Mouse (Mus musculus) cerebellum, adult 18-20 months (tissue): Measurements from ENCODE around the gene Mettl16.
"Not testable (repeated sequence)": the region's sequence is repeated elsewhere in the genome, so short reads cannot be mapped to it uniquely, and the experiment has no call there.

Experiments used
- DNase-seq, 2 experiments: peaks; one replicate each; pipeline ENCODE4 v3.0.0; 2021

The Mettl16 gene

DNA sequence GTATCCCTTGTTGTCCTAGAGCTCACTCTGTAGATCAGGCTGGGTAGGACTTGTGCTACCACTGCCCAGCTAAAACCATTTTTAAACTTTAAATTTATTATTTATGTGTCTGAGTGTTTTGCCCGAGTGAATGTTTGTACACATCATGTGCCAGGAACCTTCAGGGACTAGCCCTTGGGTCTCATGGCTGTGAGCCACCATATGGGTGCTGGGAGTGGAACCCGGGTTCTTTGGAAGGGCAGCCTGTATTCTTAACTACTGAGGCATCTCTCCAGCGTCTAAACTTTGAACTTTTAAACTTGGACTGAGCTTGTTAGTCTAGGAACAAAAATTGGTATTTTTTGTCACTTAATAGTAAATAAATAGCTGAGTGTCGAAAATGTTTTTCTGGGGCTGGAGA, 22.2 kb downstream of the Mettl16 start:
- DNase-seq: no peak

DNA sequence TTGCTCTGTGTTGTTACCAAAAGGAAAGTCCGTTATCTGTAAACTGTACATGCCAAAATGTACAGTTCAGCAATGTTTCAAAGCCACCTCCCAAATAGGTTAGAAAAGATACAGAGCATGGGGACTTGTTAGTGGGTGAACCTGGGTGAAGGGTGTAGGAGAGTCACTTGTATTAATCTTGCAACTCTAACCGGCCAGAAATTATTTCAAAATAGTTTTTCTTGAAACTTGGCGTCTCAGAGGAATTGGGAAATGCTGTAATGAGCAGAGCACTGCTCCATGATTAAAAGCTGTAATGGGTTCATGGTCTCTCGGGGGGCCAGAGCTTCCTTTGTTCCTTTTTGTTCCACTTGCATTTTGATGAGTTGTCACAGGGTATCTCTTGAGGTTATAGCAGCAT, 30.0 kb downstream of the Mettl16 start:
- no peak for DNase-seq

DNA sequence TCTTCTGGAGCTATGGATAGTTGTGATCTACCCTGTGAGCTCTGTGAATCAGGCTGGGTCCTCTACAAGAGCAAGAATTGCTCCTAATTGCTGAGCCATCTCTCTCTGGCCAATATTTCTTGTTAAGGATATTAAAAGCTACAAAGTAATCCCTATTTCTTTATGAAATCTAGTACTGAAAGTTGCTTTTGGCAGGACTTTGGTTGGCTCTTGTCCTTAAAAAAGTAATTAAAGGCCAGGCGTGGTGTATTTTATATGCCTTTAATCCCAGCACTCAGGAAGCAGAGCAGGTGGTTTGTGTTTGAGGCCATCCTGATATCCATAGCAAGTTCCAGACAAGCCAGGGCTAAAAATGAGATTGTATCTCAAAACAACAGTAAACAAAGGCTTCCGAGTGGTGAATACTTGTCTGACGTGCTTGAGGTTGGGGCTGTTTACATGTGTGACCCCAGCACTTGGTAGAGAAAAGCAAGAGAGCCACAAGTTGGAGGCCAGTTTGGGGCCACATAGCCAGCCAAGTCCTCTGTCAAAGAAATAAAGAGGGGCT, 33.5 kb downstream of the Mettl16 start:
- DNase-seq: no peak

DNA sequence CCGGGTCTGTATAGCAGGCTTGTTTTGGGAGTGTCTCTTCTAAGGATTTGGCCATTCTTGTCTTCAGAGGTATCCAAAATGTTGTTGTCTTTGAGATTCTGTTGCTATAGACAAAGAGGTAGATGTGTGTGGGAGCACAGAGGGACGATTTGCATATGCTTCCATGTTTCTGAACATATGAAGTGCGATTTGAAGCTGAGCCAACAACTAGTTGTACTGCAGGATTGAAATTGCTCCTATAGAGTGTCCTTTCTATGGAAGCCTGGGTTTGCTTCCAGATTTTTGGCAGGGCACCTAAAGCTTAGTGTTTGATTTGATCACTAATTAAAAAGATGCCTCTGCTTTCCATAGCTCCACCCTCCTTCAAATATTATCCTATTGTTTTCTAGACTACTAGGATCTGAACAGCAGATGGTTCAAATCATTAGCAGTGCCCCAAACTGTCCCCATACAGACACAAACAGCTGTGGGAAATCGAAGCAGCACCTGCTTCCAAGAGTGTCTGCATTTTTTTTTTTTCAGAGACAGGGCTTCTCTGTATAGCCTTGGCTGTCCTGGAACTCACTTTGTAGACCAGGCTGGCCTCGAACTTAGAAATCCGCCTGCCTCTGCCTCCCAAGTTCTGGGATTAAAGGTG, 36.7 kb downstream of the Mettl16 start:
- no peak for DNase-seq

DNA sequence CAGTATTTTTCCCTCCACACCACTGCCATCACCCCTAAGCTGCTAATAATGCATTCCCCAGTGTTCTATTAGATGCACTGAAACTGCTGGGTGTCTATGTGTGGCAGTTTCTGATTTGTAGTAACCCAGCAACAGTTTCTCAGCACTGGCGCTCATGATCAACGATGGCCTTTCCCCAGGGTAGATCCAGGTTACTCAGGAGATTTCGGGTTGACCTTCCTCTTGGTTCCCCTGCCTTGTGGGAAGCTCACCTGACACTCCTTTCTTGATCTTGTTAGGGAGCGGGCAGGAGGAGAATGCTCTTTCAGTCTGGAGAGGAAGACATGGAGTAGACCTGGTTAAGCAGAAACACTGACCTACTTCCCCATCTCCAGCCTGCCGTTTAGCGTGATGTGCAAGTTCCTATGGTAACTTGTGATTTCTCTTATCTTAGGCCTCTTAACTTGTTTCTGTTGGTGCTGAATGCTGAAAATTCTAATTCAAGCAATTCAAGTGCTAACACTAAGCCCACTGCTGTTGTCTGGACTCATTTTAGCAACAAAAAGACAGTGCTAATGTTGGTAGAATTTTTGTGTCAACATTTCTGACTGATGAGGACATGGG, 37.7 kb downstream of the Mettl16 start:
- DNase-seq: no peak

DNA sequence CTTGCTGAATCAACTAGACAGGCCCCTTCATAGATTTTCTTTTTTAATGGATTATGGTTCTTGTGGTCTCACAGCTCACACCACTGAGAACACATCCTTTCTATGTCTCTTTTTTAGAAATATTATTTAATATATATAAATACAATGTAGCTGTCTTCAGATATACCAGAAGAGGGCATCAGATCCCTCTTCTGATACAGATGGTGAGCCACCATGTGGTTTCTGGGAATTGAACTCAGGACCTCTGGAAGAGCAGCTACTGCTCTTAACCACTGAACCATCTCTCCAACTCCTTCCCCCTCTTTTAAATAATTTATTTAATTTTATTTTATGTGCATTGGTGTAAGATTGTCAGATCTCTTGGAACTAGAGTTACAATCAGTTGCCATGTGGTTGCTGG, 39.5 kb downstream of the Mettl16 start:
- no peak for DNase-seq

DNA sequence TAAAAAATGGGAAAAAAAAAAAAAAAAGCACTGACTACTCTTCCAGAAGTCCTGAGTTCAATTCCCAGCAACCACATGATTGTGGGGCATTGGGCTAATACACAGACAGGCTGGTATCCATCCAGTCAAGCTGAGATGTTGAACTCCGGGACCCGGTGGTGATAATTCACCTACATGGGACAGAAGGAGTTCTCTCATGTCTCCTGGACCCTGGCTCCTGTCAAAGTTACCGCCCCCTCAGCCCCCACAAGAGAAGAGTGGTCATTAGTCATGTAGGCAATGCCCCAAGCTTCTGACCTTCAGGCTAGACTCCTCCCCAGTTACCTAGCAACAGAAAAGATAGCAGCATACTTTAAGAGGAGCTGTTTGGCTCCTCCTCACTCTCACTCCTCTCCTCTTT, 40.4 kb downstream of the Mettl16 start:
- not testable (repeated sequence) for DNase-seq

DNA sequence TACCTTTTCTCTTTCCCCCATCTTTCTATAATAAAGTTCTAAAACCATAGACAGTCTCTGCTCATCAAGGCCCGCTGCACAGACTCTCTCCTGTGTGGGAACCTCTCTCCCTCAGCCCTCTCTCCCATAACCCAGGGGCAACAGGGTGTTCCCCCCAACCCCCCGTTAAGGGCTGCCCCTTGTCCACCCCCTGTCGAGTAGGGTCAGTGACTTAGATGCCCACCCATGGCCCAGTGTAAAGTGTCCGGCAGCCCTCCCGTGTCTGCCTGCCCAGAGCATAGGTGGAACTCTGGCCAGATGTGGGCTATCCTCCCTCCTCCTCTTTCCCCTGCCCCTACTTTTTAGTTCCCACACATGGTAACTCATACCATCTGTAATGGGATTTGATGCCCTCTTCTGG, 40.9 kb downstream of the Mettl16 start:
- DNase-seq: no peak

DNA sequence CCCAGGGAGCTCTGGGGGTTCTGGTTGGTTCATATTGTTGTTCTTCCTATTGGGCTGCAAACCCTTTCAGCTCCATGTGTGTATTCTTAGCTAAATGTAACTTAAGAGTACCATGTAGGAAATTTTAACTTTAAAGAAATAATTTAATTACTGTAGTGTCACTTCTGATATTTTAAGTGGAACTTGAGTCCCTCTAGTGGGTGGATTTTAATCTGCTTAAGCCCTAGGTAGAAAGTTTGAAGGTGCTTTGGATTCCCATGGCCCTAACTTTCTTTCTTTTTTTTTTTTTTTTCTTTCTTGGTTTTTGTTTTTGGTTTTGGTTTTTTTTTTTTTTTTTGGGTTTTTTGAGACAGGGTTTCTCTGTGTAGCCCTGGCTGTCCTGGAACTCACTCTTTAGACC, 45.2 kb downstream of the Mettl16 start:
- DNase-seq: no peak

DNA sequence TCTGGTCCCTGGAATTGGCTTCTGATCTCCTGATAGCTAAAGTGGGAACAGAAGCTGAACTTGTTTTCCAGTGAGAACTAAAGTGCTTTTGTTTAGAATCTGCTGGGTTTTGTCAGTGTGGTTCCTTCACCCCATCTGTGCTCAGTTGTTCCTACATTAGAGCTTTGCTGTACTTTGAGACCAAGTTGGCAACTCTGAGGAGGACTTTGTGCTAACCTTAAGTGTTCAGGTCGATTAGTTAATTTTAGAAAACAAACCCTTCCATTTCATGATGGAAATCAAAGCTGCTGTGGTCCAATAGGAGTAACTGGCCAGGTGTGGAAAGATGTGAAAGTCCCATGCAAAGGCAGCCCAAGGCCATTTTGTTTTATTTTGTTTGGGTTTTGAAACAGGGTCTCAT, 50.3 kb downstream of the Mettl16 start:
- DNase-seq: no peak

DNA sequence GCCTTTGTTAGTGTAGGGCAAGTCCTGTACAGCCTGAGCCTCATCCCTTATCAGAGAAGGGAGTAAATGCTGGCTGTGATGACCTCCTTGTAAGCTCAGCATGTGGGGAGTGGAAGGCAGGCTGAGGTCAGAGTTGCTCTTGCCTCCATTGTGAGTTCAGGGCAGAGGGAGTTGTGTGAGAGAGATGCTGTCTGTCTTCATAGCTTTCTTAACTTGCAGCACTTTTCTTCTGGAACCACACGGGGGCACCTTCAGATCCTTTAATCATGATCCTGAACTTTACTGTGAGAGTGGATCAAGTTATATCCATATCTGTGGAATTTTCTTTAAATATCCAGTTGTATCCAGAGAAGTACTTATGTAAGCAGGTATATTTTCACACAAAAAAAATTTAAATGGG, 50.8 kb downstream of the Mettl16 start:
- peak; percentile 40 to 42 for DNase-seq

DNA sequence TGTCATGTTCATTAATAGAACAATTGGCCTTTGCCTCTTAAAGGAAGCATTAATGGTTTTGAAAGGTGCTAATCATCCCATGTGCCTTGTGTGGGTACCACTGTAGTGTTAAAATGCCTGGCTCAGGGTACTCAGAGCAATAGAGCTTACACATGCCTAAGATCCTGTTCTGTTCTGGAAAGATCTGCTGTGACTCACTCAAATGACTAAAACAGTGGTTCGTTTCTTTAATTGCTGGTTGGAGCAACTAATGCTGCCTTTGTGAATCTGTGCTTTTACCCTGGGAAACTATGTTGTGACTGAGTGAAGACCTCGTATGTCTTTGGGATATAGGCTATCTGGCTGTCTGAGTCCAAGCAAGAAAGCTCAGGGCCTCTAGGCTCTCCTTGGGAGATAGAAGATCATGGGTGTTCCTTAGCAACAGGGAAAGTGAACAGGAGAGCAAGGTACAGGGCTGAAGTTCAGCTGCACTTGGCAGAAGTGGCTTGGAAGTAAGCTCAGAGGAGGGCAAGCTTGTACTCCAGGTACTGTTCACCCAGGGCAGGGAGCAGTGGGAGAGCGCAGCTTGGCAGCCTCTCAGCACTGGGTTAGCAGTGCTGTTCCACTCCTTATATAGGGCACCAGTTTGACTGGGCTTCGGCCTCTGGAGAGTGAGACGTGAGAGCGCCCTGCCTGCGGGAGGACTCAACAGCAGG, 52.3 kb downstream of the Mettl16 start:
- no peak for DNase-seq

DNA sequence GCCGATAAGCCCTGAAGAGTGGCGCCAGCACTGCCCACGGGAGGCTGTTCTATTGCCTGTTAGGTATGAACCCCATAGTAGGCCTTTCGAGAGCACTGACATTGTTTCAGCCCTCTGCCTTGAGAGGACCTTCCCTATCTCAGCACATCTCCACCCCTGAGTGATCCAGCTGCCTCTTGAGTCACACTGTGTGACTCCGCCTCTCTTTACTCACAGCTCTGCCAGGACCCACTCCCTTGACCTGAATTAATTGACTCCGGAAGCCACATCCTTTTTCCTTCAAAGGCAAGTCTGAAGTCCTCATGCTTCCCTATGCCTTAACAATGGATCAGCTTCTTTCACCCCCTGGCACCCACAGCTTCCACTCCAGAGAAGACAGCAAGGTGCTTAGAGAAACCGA, 55.5 kb downstream of the Mettl16 start:
- no peak for DNase-seq

DNA sequence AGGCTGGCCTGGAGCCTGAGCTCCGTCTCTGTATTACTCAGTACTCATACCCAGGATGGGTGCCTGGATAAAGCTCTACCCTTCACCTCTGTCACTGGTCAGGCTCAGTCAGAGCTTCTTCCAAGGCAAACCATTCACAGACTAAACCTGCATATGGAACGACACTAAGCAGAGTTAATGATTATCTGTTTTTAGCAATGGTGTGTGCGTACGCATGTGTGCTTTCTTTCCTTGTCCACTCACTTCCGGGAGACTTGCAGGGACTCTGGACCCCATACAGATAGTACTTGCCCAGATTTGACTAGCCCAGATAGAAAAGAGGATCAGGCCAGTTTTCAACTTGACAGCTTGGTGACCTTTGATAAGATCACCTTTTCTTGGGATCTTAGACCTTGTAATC, 56.1 kb downstream of the Mettl16 start:
- DNase-seq: no peak

DNA sequence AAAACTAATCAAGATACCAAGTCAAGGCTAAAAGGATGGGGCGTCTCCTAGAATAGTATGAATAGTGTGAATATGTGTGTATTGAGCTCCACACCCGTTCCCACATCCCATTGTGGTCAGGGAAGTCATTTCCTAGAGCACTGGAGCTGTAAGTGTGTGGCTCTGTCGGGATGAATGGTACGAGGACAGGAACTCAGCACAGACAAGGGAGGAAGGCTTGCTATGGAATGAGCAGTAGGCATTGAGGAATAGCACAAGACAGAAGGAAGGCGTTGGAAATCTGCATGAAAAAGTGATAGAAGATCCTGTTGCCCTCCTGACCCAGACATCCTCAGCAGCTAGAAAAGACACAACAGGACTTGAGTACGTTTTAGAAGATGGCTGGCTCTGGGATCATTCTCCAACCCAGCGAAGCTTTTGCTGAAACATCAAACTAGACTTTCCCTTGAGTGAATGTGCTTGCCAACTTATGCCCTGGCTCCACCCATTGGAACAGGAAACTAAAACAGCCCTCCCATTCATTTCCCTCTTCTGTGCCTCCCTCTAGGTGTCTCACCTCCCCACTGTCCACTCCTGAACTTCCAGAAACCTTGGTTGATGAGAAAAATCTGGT, 57.3 kb downstream of the Mettl16 start:
- no peak for DNase-seq

DNA sequence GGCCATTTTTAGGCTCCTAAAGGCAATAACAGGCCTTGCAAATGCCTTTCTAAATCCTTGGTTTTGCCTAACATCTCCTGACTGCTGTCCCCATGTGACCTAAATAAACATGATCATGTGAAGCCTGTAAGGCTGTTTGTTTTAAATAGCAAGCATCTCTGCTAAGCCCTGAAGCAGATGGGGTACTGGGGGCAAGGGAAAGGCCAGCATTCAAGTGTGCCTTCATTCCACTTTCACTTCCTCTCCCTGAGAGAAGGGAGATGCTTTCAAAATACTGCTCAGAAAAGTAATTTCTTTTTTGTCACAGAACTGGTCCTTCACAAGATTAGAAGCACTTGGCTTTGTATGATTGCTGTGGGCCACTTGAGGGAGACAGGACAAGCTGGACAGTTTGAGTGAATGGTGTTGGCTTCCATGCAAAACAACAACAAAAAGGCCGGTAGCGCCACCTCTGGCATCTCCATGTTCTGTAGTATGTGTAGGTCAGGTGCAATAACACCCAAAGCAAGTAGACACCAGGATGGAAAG, 57.8 kb downstream of the Mettl16 start:
- peak in 1 of 2 experiments; percentile 21 for DNase-seq

DNA sequence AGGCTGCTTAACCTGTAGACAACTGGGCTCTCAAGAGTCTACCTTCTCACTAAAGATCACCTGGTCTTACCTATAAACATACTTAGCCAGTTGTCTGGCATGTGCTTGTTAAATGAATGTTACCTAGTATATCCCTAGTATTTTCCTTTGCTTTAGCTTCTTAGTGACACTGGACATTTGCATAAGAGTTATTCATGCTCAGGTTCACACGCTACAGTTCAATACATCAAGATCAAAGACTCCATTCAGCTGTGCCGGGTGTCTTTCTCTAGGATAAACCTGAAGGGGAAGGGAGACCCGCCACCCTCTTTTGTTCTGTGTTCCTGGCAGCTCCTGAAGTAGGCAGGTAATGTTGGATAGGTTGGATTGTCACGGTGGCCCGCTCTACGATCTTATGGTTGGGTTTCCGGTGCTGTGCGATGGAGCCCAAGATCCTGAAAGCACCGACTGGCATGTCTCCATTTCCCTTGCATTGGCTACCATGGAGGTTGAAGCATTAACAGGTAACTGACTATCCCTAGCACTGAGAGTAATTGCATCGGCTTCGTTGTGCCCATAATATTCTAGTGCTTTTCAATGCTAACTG, 58.4 kb downstream of the Mettl16 start:
- DNase-seq: peak in 1 of 2 experiments; percentile 32

DNA sequence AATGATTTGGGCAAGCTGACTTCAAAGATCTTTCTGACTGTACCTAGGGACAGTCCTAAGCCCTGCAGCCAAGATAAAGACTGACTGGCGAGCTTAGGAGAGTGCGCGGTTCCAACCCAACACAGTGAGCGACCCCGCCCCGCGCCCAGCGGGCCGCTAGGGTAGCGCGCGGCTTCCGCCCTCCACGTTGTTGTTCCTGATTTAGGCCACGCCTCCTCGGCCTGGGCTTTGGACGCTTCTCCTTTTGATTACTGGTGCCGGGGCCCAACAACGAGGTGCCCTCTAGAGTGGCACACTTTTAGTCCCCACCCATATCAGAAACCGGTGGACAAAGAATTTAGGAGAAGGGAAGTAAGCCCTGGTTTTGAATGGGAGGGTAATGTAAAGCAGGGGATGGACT, 59.2 kb downstream of the Mettl16 start:
- DNase-seq: peak; percentile 71 to 76

DNA sequence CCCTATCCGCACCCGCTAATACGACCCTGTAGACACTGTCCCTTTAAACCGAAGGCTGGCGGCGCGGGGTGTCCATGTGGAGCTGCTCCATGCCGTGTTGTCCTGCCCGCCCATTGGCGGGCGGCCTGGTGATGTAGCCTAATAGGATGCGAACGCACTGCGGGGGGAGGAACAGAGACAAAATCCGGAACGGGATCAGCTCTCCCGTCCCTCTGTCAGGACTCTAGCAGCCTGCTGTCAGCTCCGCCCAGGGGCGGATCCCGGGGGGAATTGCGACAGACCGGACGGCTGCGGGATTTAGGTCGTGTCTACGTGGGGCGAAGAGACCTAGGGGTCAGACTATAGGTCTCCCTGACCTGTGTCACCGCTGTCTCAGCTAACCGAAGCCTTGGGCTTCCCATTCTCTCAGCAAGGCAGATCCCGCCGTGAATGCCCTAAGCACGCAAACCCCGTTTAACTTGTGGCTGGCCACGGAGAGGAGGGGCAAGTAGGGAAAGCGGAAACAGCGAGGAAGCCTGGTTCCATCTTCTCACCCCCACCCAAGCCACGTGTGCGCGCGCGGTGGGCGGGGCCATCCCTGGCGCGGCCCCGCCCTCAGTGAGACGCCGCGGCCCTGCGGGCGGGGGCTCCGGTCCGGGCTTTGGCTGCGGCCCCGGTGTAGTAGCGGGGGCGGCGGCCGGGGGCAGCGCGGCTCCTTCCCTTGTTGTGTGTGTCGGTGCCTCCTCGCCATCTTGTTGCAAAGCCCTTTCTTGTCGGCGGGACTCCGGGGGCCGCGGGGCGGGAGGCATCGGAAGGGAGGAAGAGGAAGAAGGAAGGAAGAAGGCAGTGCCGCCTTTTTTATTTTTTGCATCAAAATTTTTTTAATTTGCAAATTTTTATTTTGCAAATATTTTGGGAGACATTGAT, 59.9 kb downstream of the Mettl16 start, which contains the start of gene Mnt:
TSS of gene Mnt (plus strand) at position 665 of the 906 bp plus-strand sequence.
- peak; percentile 99 for DNase-seq

DNA sequence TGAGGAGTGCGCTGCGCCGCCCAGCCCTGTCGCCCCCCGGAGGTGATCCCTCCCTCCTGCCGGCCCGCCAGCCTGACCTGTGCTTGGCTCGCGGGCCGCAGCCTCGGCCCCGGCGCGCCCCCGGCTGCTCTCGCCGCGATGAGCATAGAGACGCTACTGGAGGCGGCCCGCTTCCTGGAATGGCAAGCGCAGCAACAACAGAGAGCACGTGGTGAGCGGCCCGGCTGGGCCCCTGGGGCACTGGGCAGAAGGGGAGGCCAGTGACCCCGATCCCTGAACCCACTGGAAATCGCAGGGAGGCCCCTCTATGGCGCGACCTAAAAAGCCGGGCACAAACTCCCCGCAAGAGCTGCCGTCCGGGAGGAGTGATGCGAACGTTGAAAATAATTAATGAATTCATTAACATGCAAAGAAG, 60.6 kb downstream of the Mettl16 start:
- peak; percentile 51 to 66 for DNase-seq

DNA sequence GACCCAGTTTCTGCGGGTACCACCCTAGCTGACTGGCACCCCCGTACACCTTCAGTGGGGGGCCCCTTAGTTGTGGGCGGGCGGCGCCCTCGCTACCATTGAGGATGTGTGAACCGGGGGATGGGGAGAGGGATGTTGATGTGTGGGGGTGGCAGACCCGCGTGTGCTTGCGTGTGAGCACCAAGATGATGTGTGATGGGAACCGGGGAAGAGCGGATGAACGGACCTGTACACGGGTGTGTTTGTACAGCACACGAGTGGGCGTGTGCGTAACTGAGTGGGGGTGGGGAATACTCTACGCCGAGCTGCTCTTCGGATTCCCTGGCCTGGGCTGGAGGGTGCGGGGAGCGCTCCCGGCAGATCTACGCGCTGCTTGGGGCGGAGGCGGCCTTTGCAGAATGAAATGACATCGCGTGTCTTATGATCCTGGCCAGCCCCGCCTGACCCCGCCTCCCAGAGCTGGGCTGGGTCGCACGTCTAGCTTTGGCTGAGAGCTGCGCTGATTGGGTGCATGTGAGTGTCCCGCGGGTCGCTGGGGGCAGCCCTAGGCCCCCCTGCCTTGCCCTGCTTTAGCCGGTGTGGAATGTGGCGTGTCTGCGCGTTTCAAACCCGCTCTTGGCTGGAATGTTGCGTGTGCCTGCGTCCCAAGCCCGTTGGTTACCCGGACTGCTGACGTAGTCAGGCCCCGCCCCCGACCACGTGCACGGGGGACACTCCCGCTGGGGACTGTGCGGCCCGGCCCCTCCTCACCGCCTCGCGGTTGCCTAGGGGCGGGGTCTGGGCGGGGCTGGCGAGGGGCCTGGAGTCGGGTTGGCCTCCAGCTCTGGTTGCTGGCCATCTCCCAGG, 61.2 kb downstream of the Mettl16 start:
- peak; percentile 98 to 99 for DNase-seq
